Mouse (Mus musculus) thymus, adult 2 months (tissue): Measurements from ENCODE around the gene Pdzd4. TPM values are rescaled to one million over a fixed set of nuclear protein-coding genes. Genes with fewer than 3 reads are reported as not detected.

Source experiments
- DNase-seq: peaks from one replicate; pipeline ENCODE4 v3.0.0; 2021
- H3K27ac ChIP-seq: fragments of 200-500 bp; 2 replicates; pipeline ENCODE4 v1.5.1; 2012; ENCODE audit warnings: low read length, control low read depth; ENCODE audit not compliant: control insufficient read depth, insufficient read depth
- H3K27me3 ChIP-seq: fragments of 200-500 bp; 2 replicates; pipeline ENCODE4 v1.6.1; 2012; ENCODE audit warnings: mild to moderate bottlenecking, low read length, moderate library complexity, mixed read lengths; ENCODE audit not compliant: control insufficient read depth, insufficient read depth
- H3K36me3 ChIP-seq: fragments of 200-500 bp; 2 replicates; pipeline ENCODE4 v1.6.1; 2012; ENCODE audit warnings: mild to moderate bottlenecking, low read length, moderate library complexity; ENCODE audit not compliant: control insufficient read depth, insufficient read depth
- H3K4me1 ChIP-seq: fragments of 200-500 bp; replicated peaks from 2 replicates; pipeline ENCODE4 v1.6.1; 2012; ENCODE audit warnings: low read length; ENCODE audit not compliant: control insufficient read depth, insufficient read depth
- H3K4me3 ChIP-seq: fragments of 200-500 bp; 2 replicates; pipeline ENCODE4 v1.5.1; 2012; ENCODE audit warnings: mild to moderate bottlenecking, low read length, control low read depth, moderate library complexity; ENCODE audit not compliant: control insufficient read depth, insufficient read depth
- CTCF ChIP-seq: fragments of 200-500 bp; IDR thresholded peaks from 2 replicates; pipeline ENCODE4 v1.5.1; 2012; ENCODE audit warnings: mild to moderate bottlenecking, control low read depth, low read length, moderate library complexity, borderline replicate concordance; ENCODE audit not compliant: control insufficient read depth, poor library complexity, insufficient read depth; ENCODE audit errors: extremely low read depth
- POLR2A ChIP-seq: fragments of 200-500 bp; IDR thresholded peaks from 2 replicates; pipeline ENCODE4 v1.6.1; 2012; ENCODE audit warnings: mild to moderate bottlenecking, low read length, control low read depth, moderate library complexity; ENCODE audit not compliant: control insufficient read depth, poor library complexity, insufficient read depth; ENCODE audit errors: extremely low read depth
- WGBS: fragments of 180-500 bp; shearing (Covaris S2); methylation state at CpG from one replicate; pipeline ENCODE4 v1.1.7; 2018; 5-methylcytosine and 5-hydroxymethylcytosine counted together
- polyA plus RNA-seq: library from polyadenylated mRNA; depleted of rRNA; stranded (reverse); fragments of >200 nt; gene quantifications from 2 replicates; pipeline ENCODE4 v1.2.3, GENCODE M21; 2012; rRNA removed

Gene Pdzd4
- polyA plus RNA-seq, 1 experiment = 6.2 TPM

GRCm38 (mm10) chrX:73767267-73767666, 57.5 kb downstream of the Pdzd4 start:
- Histone ChIP-seq H3K36me3 (no peaks in the 10 kb centered on the region), H3K4me3 (no peak overlapping the region)
- peak; percentile 31 for DNase-seq

DNA sequence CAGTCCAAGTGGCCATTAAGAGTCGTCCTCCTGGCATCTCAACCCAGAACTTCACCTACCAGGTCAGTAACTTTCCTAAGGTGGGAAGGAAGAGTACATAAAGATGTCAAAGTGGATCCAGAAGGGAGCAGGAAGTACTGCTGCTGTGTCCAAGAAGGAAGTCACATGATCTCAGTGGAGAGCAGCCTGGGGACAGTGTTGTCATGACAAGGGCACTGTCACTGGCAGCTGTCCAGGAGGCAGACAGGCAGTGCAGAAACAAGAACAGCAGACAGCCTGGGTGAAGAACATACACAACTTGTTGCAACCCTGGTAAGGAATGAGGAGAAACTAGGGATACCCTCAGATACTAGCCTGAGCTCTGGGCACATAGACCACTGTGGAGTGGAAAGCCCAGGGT, 59.5 kb downstream of the Pdzd4 start:
- Histone ChIP-seq H3K27me3 (no peaks in the 10 kb centered on the region), H3K4me1 (0 out of 2 replicates have a peak, but pooled peaks cover 5% of the 10 kb centered on the region), H3K36me3 (no peaks in the 10 kb centered on the region), H3K4me3 (no peak overlapping the region), H3K27ac (no peak overlapping the region)
- no peak for DNase-seq
- no peak for TF ChIP-seq CTCF
- no peak for TF ChIP-seq POLR2A
- 59% methylated on average over 1 of the region's 1 CpGs for WGBS

More at GRCm38 (mm10) chrX:73767267-73767666, 57.5 kb downstream of the Pdzd4 start:
- no peak for TF ChIP-seq CTCF
- TF ChIP-seq POLR2A = no peak
- no peak overlapping the region for H3K27ac ChIP-seq
- 0 out of 2 replicates have a peak, but pooled peaks cover 5% of the 10 kb centered on the region for H3K4me1 ChIP-seq
- WGBS = 84% methylated on average over 9 of the region's 9 CpGs
- H3K27me3 ChIP-seq = no peaks in the 10 kb centered on the region

DNA sequence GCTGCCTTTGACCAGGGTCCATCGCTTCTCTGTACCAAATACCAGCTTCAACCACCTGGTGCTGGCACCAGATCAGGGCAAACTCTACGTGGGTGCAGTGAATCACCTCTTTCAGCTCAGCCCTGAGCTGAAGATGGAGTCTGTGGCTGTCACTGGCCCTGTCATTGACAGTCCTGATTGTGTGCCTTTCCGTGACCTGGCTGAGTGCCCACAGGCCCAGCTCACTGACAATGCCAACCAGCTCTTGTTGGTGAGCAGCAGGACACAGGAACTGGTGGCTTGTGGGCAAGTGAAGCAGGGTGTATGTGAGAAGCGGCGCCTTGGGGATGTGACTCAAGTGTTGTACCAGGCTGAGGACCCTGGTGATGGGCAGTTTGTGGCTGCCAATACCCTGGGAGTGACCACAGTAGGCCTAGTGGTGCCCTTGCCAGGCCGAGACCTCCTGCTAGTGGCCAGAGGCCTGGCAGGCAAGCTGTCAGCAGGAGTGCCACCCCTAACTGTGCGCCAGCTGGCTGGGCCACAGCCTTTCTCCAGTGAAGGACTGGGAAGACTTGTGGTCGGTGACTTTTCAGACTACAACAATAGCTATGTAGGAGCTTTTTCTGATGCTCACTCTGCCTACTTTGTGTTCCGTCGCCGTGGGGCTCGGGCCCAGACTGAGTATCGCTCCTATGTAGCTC, 66.0 kb downstream of the Pdzd4 start:
- DNase-seq = no peak
- no peak for TF ChIP-seq CTCF
- no peak for TF ChIP-seq POLR2A
- no peak overlapping the region for H3K4me3 ChIP-seq
- no peaks in the 10 kb centered on the region for H3K36me3 ChIP-seq
- 92% methylated on average over 13 of the region's 13 CpGs for WGBS
- H3K27me3 ChIP-seq = no peaks in the 10 kb centered on the region
- H3K27ac ChIP-seq = no peak overlapping the region
- no peaks in the 10 kb centered on the region for H3K4me1 ChIP-seq

GRCm38 (mm10) chrX:73756334-73757140, 68.2 kb downstream of the Pdzd4 start, which contains the start of gene Plxnb3:
TSS of gene Plxnb3 (plus strand) at chrX:73757090.
- no peak for TF ChIP-seq POLR2A
- TF ChIP-seq CTCF = no peak
- Histone ChIP-seq H3K27me3 (no peaks in the 10 kb centered on the region), H3K4me3 (no peak within 1 kb of the TSS), H3K27ac (no peak within 1 kb of the TSS), H3K4me1 (no peaks in the 10 kb centered on the region), H3K36me3 (no peaks in the 10 kb centered on the region)
- DNase-seq = no peak
- 97% methylated on average over 4 of the region's 5 CpGs for WGBS

DNA sequence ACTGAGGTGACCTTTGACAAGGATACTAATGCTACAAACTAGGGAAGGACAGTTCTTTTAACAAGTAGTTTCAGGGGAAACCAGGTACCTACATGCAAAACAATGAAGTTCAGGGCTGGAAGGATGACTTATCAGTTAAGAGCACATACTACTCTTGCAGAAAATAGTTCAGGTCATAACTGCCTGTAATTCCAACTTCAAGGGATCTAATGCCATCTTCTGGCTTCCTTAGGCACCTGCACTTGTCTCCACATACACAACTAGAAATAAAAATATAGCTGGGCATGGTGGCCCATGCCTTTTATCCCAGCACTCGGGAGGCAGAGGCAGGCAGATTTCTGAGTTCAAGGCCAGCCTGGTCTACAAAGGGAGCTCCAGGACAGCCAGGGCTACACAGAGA, 75.8 kb downstream of the Pdzd4 start:
- Histone ChIP-seq H3K4me1 (no peaks in the 10 kb centered on the region), H3K27ac (no peak overlapping the region), H3K27me3 (no peaks in the 10 kb centered on the region), H3K36me3 (no peaks in the 10 kb centered on the region), H3K4me3 (no peak overlapping the region)
- no peak for DNase-seq
- TF ChIP-seq POLR2A = no peak
- TF ChIP-seq CTCF = no peak
- 100% methylated on average over 1 of the region's 1 CpGs for WGBS

- 100% methylated on average over 1 of the region's 1 CpGs for WGBS
- H3K4me1 ChIP-seq = no peaks in the 10 kb centered on the region
- H3K36me3 ChIP-seq = no peaks in the 10 kb centered on the region
- no peak for DNase-seq
- no peak overlapping the region for H3K4me3 ChIP-seq
- TF ChIP-seq CTCF = no peak
- TF ChIP-seq POLR2A = no peak
- H3K27me3 ChIP-seq = no peaks in the 10 kb centered on the region
- no peak overlapping the region for H3K27ac ChIP-seq
Observed at GRCm38 (mm10) chrX:73744774-73745481, 79.8 kb downstream of the Pdzd4 start.

Other genes with a start within 250 kb of the Pdzd4 start
- gene Dusp9, start 185.6 kb downstream of the Pdzd4 start, polyA plus RNA-seq = 1.1 and 1.2 TPM in 2 replicates
- gene Pnck, start 164.9 kb downstream of the Pdzd4 start, polyA plus RNA-seq = 6.4 and 6.9 TPM in 2 replicates
- 38.1 and 44.5 TPM in 2 replicates for gene Slc6a8, start 151.8 kb downstream of the Pdzd4 start, polyA plus RNA-seq
- gene Bcap31, start 108.8 kb downstream of the Pdzd4 start, polyA plus RNA-seq = 45.8 and 54.4 TPM in 2 replicates
- gene Abcd1, start 108.4 kb downstream of the Pdzd4 start, polyA plus RNA-seq = 73.8 and 76.3 TPM in 2 replicates
- gene Plxnb3, start 67.9 kb downstream of the Pdzd4 start, polyA plus RNA-seq = 0.46 and 0.86 TPM in 2 replicates
- 4.9 and 5.4 TPM in 2 replicates for gene Srpk3, start 50.6 kb downstream of the Pdzd4 start, polyA plus RNA-seq
- gene Idh3g, start 38.1 kb downstream of the Pdzd4 start, polyA plus RNA-seq = 327 and 378 TPM in 2 replicates
- 189 and 216 TPM in 2 replicates for gene Ssr4, start 37.9 kb downstream of the Pdzd4 start, polyA plus RNA-seq
- gene Avpr2, start 67.1 kb upstream of the Pdzd4 start, polyA plus RNA-seq = 0.06 and 0.26 TPM in 2 replicates
- gene L1cam, start 71.1 kb upstream of the Pdzd4 start, polyA plus RNA-seq = 7.1 and 7.5 TPM in 2 replicates
- 574 and 583 TPM in 2 replicates for gene Arhgap4, start 96.9 kb upstream of the Pdzd4 start, polyA plus RNA-seq
- gene Naa10, start 97.0 kb upstream of the Pdzd4 start, polyA plus RNA-seq = 82.0 and 102 TPM in 2 replicates
- gene Renbp, start 105.9 kb upstream of the Pdzd4 start, polyA plus RNA-seq = 13.7 and 16.1 TPM in 2 replicates
- 193 and 271 TPM in 2 replicates for gene Hcfc1, start 141.4 kb upstream of the Pdzd4 start, polyA plus RNA-seq
- gene Irak1, start 198.9 kb upstream of the Pdzd4 start, polyA plus RNA-seq = 166 and 182 TPM in 2 replicates